Mouse (Mus musculus) liver, embryonic 14.5 days (tissue): ENCODE data around the gene Ndufa3. TPM values are rescaled to one million over a fixed set of nuclear protein-coding genes. Genes with fewer than 3 reads are reported as not detected.
A peak's percentile ranks its signal among the peaks of the same experiment; 100 is the strongest.
"Not testable (repeated sequence)": the region's sequence is repeated elsewhere in the genome, so short reads cannot be mapped to it uniquely, and the experiment has no call there.

Experiments used
- ATAC-seq: fragments of 200-750 bp; cut with Nextera tagmentation; 2 replicates; pipeline ENCODE4 v1.8.0; 2017; ENCODE audit warnings: moderate number of reproducible peaks, mild to moderate bottlenecking, moderate library complexity; ENCODE audit not compliant: insufficient read depth
- DNase-seq, 3 experiments: peaks; one replicate each; pipeline ENCODE4 v3.0.0-alpha.2; 2012 to 2013; ENCODE audit warnings: low read depth in 3 of 3, low spot score in 3 of 3
- H3K27ac ChIP-seq: fragments of 300-500 bp; sonication (generic); 2 replicates; pipeline ENCODE4 v1.5.1; 2014; ENCODE audit warnings: moderate library complexity, mild to moderate bottlenecking, control low read depth, inconsistent platforms
- H3K27me3 ChIP-seq: fragments of 300-500 bp; sonication (generic); 2 replicates; pipeline ENCODE4 v1.6.1; 2014; ENCODE audit warnings: mild to moderate bottlenecking, low read length, moderate library complexity; ENCODE audit not compliant: control insufficient read depth, insufficient read depth
- H3K36me3 ChIP-seq: fragments of 300-500 bp; sonication (generic); replicated peaks from 2 replicates; pipeline ENCODE4 v1.6.1; 2014; ENCODE audit warnings: low read depth; ENCODE audit not compliant: control insufficient read depth, insufficient read depth
- H3K4me1 ChIP-seq, 2 experiments: fragments of 200-500 bp in 1 of 2; fragments of 300-500 bp in 1 of 2; sonication (generic) in 1 of 2; replicated peaks; 2 replicates each; pipeline ENCODE4 v1.6.1; 2012 to 2014; ENCODE audit warnings: antibody characterized with exemption in 1 of 2, inconsistent platforms in 1 of 2, low read length in 1 of 2; ENCODE audit not compliant: control insufficient read depth in 2 of 2, insufficient read depth in 2 of 2
- H3K4me2 ChIP-seq: fragments of 300-500 bp; sonication (generic); 2 replicates; pipeline ENCODE4 v1.6.1; 2014; ENCODE audit warnings: low read depth, mild to moderate bottlenecking, control low read depth, moderate library complexity
- H3K4me3 ChIP-seq, 2 experiments: fragments of 200-500 bp in 1 of 2; fragments of 300-500 bp in 1 of 2; sonication (generic) in 1 of 2; 2 replicates each; pipeline ENCODE4 v1.5.1; 2012 to 2014; ENCODE audit warnings: low read depth in 2 of 2, low read length in 2 of 2, mild to moderate bottlenecking in 2 of 2, control low read depth in 1 of 2, inconsistent platforms in 1 of 2, moderate library complexity in 1 of 2; ENCODE audit not compliant: insufficient read depth in 1 of 2
- H3K9ac ChIP-seq: fragments of 300-500 bp; sonication (generic); replicated peaks from 2 replicates; pipeline ENCODE4 v1.6.1; 2014; ENCODE audit warnings: mild to moderate bottlenecking, control low read depth, moderate library complexity
- H3K9me3 ChIP-seq: fragments of 300-500 bp; sonication (generic); 2 replicates; pipeline ENCODE4 v1.6.1; 2016; ENCODE audit warnings: low read length, mixed read lengths; ENCODE audit not compliant: control insufficient read depth
- CTCF ChIP-seq: IDR thresholded peaks from 2 replicates; pipeline ENCODE4 v1.5.1; 2016; ENCODE audit warnings: antibody characterized with exemption, low read depth, control low read depth
- EP300 ChIP-seq: IDR thresholded peaks from 2 replicates; pipeline ENCODE4 v1.6.1; 2016; ENCODE audit warnings: antibody characterized with exemption, low read depth
- WGBS: fragments of 180-500 bp; shearing (Covaris S2); extraction: QIAGEN DNeasy Blood & Tissue Kit; methylation state at CpG from one replicate; pipeline ENCODE4 v1.1.7; 2014; ENCODE audit not compliant: insufficient replicate concordance; 5-methylcytosine and 5-hydroxymethylcytosine counted together
- polyA plus RNA-seq, 2 experiments: library from polyadenylated mRNA; depleted of rRNA in 1 of 2; stranded (reverse) in 1 of 2; unstranded in 1 of 2; fragments of >200 nt; fragmentation: Nextera tagmentation in 1 of 2; extraction: Ambion mirVana in 1 of 2; gene quantifications; 2 replicates each; pipeline versions ENCODE4 v1.2.1 to v1.2.3; 2012 to 2014

The Ndufa3 gene
- 106 and 107 TPM in 2 replicates for polyA plus RNA-seq (2012; rRNA removed)
- 351 and 354 TPM in 2 replicates for polyA plus RNA-seq (2014; fragmentation: Nextera tagmentation; extraction: Ambion mirVana)

DNA sequence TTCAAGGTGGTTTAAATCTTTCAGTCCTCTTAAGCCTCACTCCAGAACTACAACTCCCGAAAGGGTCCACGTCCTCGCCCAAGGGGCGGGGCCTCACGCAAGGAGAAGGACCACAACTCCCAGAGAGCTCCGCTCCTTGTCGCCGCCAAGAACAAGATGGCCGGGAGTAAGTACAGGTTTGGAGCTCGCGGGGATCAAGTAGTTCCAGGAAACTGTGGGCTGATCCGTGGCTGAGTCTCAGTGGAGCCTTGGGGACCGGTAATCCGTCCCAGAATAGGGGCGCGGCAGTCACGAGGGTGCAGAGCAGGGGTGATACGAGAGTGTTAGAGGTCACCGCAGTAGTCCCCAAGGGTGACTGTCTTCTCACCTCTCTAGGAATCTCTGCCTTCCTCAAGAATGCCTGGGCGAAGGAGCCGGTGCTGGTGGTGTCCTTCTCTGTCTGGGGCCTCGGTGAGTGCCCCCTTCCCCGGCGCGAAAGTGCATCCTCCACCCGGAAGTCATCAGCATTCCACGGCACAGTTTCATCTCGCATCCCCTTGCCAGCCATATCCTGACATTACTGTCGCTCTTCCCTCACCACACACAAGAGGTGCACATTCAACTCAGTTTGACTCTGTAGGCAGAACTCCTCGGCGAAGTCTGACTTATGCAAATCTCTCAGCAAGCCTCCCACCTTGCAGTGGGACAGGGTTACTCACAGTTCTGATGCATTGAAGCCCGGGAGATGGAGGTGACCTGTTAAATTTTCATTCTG, at the start of gene Ndufa3:
TSS of gene Ndufa3 (plus strand) at position 132 of the 754 bp plus-strand sequence.
- Histone ChIP-seq H3K4me1 (peaks cover 6% of the 10 kb centered on the region in 2 experiments), H3K36me3 (peaks cover 7% of the 10 kb centered on the region), H3K4me2 (peak within 1 kb of the TSS; percentile 72), H3K27me3 (no peaks in the 10 kb centered on the region), H3K9ac (peak within 1 kb of the TSS; percentile 84), H3K27ac (peak within 1 kb of the TSS; percentile 46), H3K9me3 (no peaks in the 10 kb centered on the region), H3K4me3 (peak within 1 kb of the TSS; percentile 86 to 92)
- DNase-seq: peak; percentile 77 to 89 (median 80)
- peak; percentile 93 for ATAC-seq
- WGBS: under 1% methylated on average over 32 of the region's 32 CpGs
- TF ChIP-seq EP300 (no peak), CTCF (no peak)

DNA sequence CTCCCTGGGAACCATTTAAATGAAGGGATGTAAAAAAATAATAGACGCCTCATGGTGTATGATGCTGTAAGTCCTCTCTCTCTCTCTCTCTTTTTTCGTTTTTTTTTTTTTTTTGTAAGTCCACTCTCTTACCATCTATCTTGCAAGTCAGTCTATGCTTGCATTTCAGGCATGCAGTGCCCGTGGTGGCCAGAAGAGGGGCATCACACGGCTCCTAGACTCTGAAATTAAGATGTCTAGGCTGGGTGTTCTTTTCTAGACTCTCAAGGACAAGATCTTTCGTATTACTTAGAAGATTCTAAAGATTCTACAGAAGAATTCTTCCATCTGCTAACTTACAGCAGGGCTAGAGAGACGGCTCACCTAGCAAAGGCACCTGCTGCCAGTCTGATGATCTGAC, 47.4 kb upstream of the Ndufa3 start:
- Histone ChIP-seq H3K9me3 (no peaks in the 10 kb centered on the region), H3K36me3 (no peaks in the 10 kb centered on the region), H3K27me3 (no peaks in the 10 kb centered on the region), H3K9ac (no peak overlapping the region), H3K4me2 (no peak overlapping the region), H3K27ac (no peak overlapping the region), H3K4me3 (no peak overlapping the region), H3K4me1 (no peaks in the 10 kb centered on the region)
- DNase-seq (no peak), ATAC-seq (no peak)
- 50% methylated on average over 6 of the region's 6 CpGs for WGBS
- TF ChIP-seq CTCF (0 out of 2 replicates have a peak, but pooled peaks have one; percentile 5), EP300 (no peak)

DNA sequence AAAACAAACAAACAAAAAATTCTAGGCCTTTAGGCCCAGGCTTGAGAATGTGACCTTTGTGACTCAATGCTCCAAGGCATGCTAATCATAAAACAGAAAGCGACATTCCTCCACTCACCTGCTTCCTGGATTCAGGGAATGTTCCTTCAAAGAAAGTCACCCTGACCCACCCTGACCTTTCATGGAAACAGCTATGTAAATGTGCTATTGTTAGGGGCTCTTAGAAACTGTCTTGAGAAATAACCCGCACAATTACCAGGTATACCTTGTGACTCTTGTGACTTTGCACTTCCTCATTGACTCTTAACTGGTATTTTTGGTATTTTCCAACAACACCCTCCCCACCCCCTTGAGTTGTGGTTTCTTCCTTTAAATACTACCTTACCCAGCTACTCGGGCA, 46.6 kb upstream of the Ndufa3 start:
- WGBS: 61% methylated on average over 3 of the region's 3 CpGs

DNA sequence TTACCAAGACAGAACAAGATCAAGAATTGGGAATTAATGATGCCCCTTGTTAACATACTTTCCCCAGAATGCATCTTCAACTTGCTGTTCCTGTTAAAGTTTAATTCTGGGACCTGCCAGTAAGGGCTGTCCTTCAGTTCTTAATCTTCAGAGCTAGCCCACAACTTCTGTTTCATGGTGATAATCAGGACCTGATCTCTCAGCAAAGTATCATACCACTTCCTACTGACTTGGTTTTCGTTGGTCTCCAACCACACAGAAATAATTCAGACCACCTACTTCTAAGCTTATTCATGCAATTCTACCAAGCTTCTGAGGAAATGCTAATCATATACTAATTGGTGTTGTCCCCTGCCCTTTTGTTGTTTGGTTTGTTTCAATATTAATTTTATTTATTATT, 45.3 kb upstream of the Ndufa3 start:
- Histone ChIP-seq H3K4me3 (no peak overlapping the region), H3K36me3 (no peaks in the 10 kb centered on the region), H3K9ac (no peak overlapping the region), H3K4me2 (no peak overlapping the region), H3K9me3 (no peaks in the 10 kb centered on the region), H3K27me3 (no peaks in the 10 kb centered on the region), H3K4me1 (no peaks in the 10 kb centered on the region), H3K27ac (no peak overlapping the region)
- ATAC-seq: no peak
- no peak for TF ChIP-seq CTCF
- DNase-seq: no peak
- WGBS: 15% methylated on average over 1 of the region's 1 CpGs

More for the DNA sequence above, 46.6 kb upstream of the Ndufa3 start:
- H3K4me1 ChIP-seq, DNase-seq, H3K27me3 ChIP-seq, H3K9me3 ChIP-seq, H3K9ac ChIP-seq, H3K4me2 ChIP-seq, H3K4me3 ChIP-seq, H3K36me3 ChIP-seq, H3K27ac ChIP-seq, ATAC-seq: not testable (repeated sequence)

DNA sequence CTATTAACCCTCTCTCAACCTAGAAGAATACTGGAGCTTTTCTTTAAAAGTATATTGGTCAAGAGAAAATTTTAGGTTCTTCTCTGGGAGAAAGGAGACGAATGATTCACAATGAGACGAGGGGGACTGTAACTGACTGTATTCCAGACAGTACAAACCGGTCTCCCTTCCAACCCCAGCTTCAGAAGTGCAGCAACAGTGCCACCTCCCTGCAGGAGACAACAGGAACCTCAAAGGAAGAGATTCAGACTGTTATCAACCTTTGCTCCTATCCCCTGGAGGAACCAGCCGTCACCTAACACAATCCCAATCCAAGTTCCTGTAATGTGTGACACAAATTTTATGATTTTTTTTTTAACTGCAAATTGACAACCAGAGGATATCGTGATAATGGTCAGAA, 43.0 kb upstream of the Ndufa3 start:
- H3K4me3 ChIP-seq: no peak overlapping the region
- no peaks in the 10 kb centered on the region for H3K4me1 ChIP-seq
- 27% methylated on average over 5 of the region's 5 CpGs for WGBS
- no peak overlapping the region for H3K27ac ChIP-seq
- DNase-seq (no peak), ATAC-seq (no peak)
- H3K4me2 ChIP-seq: no peak overlapping the region
- TF ChIP-seq EP300: no peak
- TF ChIP-seq CTCF: 0 out of 2 replicates have a peak, but pooled peaks have one; percentile 4
- H3K9me3 ChIP-seq: no peaks in the 10 kb centered on the region
- no peak overlapping the region for H3K9ac ChIP-seq
- H3K27me3 ChIP-seq: no peaks in the 10 kb centered on the region
- H3K36me3 ChIP-seq: no peaks in the 10 kb centered on the region
